Mouse (Mus musculus) megakaryocyte, adult 5-6 weeks (primary cell): ENCODE data around the gene Otx1. TPM values are rescaled to one million over a fixed set of nuclear protein-coding genes. Genes with fewer than 3 reads are reported as not detected.

Source experiments
- ATAC-seq: 2 replicates; pipeline ENCODE4 v1.8.0; 2016; ENCODE audit warnings: mild to moderate bottlenecking, inconsistent platforms; ENCODE audit not compliant: poor library complexity, severe bottlenecking
- total RNA-seq, 2 experiments: library from RNA; stranded (forward) in 1 of 2; stranded (reverse) in 1 of 2; fragments of 153-499, 151-499 nt in 1 of 2; fragments of 221-1000, 200-1000 nt in 1 of 2; gene quantifications; 2 replicates each; pipeline versions ENCODE4 v1.2.3 to v1.2.4; 2015 to 2017

Gene Otx1
- total RNA-seq, 2 experiments from 2014 or later: not detected

GRCm38 (mm10) chr11:21951657-21952237, 51.0 kb downstream of the Otx1 start:
- ATAC-seq: no peak

DNA sequence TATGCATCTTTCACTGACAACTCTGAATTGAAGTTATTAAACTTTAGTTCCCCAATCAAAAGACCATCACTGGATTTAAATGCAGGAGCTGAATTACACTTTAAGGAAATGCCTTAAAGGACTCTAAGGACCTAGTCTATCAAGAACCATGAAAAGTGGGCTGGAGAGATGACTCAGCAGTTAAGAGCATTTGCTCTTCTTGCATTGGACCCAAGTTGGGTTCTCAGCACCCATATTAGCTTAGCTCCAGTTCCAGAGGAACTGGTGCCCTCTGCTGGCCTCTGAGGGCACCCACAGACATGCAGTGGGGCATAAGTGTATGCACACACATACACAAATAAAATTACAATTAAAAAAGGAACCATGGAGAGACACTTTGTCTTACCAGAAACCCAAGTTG, 52.6 kb downstream of the Otx1 start:
- ATAC-seq: no peak
